Mouse (Mus musculus) small intestine, adult 2 months (tissue): Measurements from ENCODE around the gene Bdp1.

Source experiments
- CTCF ChIP-seq: fragments of 200-500 bp; IDR thresholded peaks from 2 replicates; pipeline ENCODE4 v1.5.1; 2012; ENCODE audit warnings: low read depth, mild to moderate bottlenecking, control low read depth, inconsistent platforms, low read length, moderate library complexity, mixed read lengths; ENCODE audit not compliant: insufficient replicate concordance, insufficient read length; ENCODE audit errors: extremely low read depth
- POLR2A ChIP-seq: fragments of 200-500 bp; IDR thresholded peaks from 2 replicates; pipeline ENCODE4 v1.6.1; 2012; ENCODE audit warnings: low read depth, mild to moderate bottlenecking, control low read depth, inconsistent platforms, low read length, moderate library complexity

DNA sequence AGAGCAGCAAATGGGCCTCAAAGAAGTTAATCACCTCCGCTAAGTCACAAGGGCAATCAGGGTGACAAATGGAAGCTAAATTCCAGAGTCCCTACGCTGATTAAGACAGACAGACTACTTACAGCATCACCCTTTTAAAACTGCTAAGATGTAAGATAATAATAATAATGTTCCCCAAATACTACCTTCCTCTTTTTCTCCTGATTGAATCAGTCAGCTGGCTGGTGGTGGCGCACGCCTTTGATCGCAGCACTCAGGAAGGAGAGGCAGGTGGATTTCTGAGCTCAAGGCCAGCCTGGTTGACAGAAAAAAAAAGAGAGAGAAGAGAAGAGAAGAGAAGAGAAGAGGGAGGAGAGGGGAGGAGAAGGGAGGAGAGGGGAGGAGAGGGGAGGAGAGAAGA, 133.8 kb downstream of the Bdp1 start:
- TF ChIP-seq CTCF (no peak), POLR2A (no peak)
